Mouse (Mus musculus) CD4-positive helper T cell, adult 2 months (primary cell): ENCODE data around the gene Gm16440.
"Not testable (repeated sequence)": the region's sequence is repeated elsewhere in the genome, so short reads cannot be mapped to it uniquely, and the experiment has no call there.

Experiments
- DNase-seq: peaks from one replicate; pipeline ENCODE4 v3.0.0-alpha.2; 2012; ENCODE audit warnings: low read depth, missing footprints, low spot score

Gene Gm16440

GRCm38 (mm10) chr14:6390219-6390618 is at the start of gene Gm16440:
Gm16440 (minus strand) TSS chr14:6390319.
- DNase-seq: not testable (repeated sequence)

GRCm38 (mm10) chr14:6426766-6427165 is 36.6 kb upstream of the Gm16440 start:
- not testable (repeated sequence) for DNase-seq

GRCm38 (mm10) chr14:6426353-6426752 is 36.2 kb upstream of the Gm16440 start:
- not testable (repeated sequence) for DNase-seq

- DNase-seq: not testable (repeated sequence)
Measured at GRCm38 (mm10) chr14:6412382-6412781, 22.3 kb upstream of the Gm16440 start, which contains the start of gene Gm3591. Gm3591 (minus strand) TSS chr14:6412482.

- DNase-seq: not testable (repeated sequence)
Measured at GRCm38 (mm10) chr14:6343578-6343977, 46.5 kb downstream of the Gm16440 start, which contains the start of gene Gm3618. Gm3618 (minus strand) TSS chr14:6343678.
